Mouse (Mus musculus): Measurements from ENCODE around the gene Myh3.

- TF ChIP-seq CTCF (IDR thresholded peaks at IDR 0.05; ENCODE audit: extremely low read depth, insufficient read depth, low read length) (no peak), POLR2A (IDR thresholded peaks at IDR 0.05; ENCODE audit: extremely low read depth, insufficient read depth, low read length) (no peak)
These were observed 27.6 kb downstream of the Myh3 start for GRCm38 (mm10) chr11:67105689-67106088.
